Mouse (Mus musculus): ENCODE results near the gene Olfr484. TPM values are rescaled to one million over a fixed set of nuclear protein-coding genes. Genes with fewer than 3 reads are reported as not detected.
"Not testable (repeated sequence)": the region's sequence is repeated elsewhere in the genome, so short reads cannot be mapped to it uniquely, and the experiment has no call there.

Gene Olfr484
- not detected for total RNA-seq (2021)
- long read RNA-seq, experiment 1 = 0 reads
- long read RNA-seq, experiment 2 = 0 reads

- intact Hi-C loops (cut with DNase I) = no loop called here
- DNase-seq = no peak
Measured at GRCm38 (mm10) chr7:108127349-108127748, at the start of gene Olfr484. Olfr484 (minus strand) TSS chr7:108127449.

- DNase-seq; intact Hi-C loops (cut with DNase I): not testable (repeated sequence)
Measured at GRCm38 (mm10) chr7:108172642-108173041, 45.4 kb upstream of the Olfr484 start, which contains the start of gene Olfr486. Olfr486 (minus strand) TSS chr7:108172742.

GRCm38 (mm10) chr7:108159771-108160170 lies 32.5 kb upstream of the Olfr484 start, which contains the start of gene Olfr485:
Olfr485 (minus strand) TSS chr7:108159871.
- intact Hi-C loops (cut with DNase I) = no loop called here
- DNase-seq = no peak

DNA sequence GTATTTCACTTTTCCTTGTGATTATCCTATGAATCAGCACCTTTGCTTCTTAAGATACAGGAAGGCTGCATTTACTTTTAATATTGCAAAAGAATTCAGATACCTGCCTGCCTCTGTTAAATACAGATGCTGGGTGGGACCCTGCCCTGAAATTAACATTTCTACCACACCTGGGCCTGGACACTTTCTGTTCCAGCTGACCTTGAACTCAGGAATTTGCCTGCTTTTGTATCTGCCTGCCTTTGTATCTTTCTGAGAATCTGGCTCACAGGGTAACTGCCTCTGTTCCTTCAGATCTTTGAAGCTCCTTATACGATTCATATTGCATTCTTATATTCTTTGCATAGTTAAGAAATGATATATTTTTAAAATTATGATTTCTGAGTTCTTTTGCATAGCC lies 5.8 kb downstream of the Olfr484 start:
- intact Hi-C loops (cut with DNase I) = no loop called here
- DNase-seq = no peak

GRCm38 (mm10) chr7:108120681-108121080 lies 6.6 kb downstream of the Olfr484 start:
- DNase-seq = no peak
- intact Hi-C loops (cut with DNase I) = no loop called here

- intact Hi-C loops (cut with DNase I) = no loop called here
Measured at GRCm38 (mm10) chr7:108100549-108100948, 26.7 kb downstream of the Olfr484 start, which contains the start of gene Olfr483. Olfr483 (plus strand) TSS chr7:108100849.

GRCm38 (mm10) chr7:108097486-108097885 lies 29.8 kb downstream of the Olfr484 start, which contains the start of gene Olfr482:
Olfr482 (minus strand) TSS chr7:108097586.
- DNase-seq = no peak
- intact Hi-C loops (cut with DNase I) = no loop called here

More at GRCm38 (mm10) chr7:108100549-108100948, 26.7 kb downstream of the Olfr484 start, which contains the start of gene Olfr483:
- no peak for DNase-seq

DNA sequence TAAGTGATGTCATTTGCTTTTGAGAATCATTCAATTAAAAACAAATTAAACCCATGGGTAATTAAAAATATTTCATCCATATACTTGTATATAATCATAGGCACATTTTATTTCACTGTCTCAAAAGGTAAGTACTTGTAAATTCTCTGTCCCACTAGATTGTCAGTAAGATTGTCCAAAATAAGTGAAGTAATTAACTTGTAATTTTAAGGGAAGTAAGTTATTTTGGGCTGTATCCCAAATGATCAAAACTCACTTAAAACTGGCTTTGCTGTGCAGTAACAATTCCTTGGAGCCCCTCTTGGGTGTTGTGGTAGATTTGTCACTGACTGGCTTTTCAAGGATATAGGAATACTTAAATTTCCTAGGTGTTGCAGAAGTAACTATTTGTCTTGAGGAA lies 47.7 kb downstream of the Olfr484 start, which contains the start of gene Olfr481:
Gene Olfr481 (plus strand): TSS at position 301 of the 400 bp plus-strand sequence.
- intact Hi-C loops (cut with DNase I) = no loop called here
- DNase-seq = no peak

Other genes with a start within 250 kb of the Olfr484 start
- not detected for gene Olfr472, start 229.5 kb downstream of the Olfr484 start, total RNA-seq (2021)
- not detected for gene Olfr473, start 197.0 kb downstream of the Olfr484 start, total RNA-seq (2021)
- gene Olfr474, start 172.8 kb downstream of the Olfr484 start, total RNA-seq (2021) = not detected
- gene Olfr476, start 162.6 kb downstream of the Olfr484 start, total RNA-seq (2021) = not detected
- gene Olfr477, start 140.8 kb downstream of the Olfr484 start, total RNA-seq (2021) = not detected
- not detected for gene Olfr478, start 93.5 kb downstream of the Olfr484 start, total RNA-seq (2021)
- gene Olfr479, start 76.8 kb downstream of the Olfr484 start, total RNA-seq (2021) = not detected
- gene Olfr480, start 60.1 kb downstream of the Olfr484 start, total RNA-seq (2021) = not detected
- gene Olfr481, start 47.6 kb downstream of the Olfr484 start, total RNA-seq (2021) = not detected
- under 1 TPM; 0.59 to 0.81 TPM for gene Olfr482, start 29.9 kb downstream of the Olfr484 start, total RNA-seq (2021)
- gene Olfr483, start 26.6 kb downstream of the Olfr484 start, total RNA-seq (2021) = not detected
- not detected for gene Olfr485, start 32.4 kb upstream of the Olfr484 start, total RNA-seq (2021)
- not detected for gene Olfr486, start 45.3 kb upstream of the Olfr484 start, total RNA-seq (2021)
- gene Olfr487, start 87.2 kb upstream of the Olfr484 start, total RNA-seq (2021) = not detected
- gene Olfr488, start 130.9 kb upstream of the Olfr484 start, total RNA-seq (2021) = not detected
- gene Olfr490, start 161.5 kb upstream of the Olfr484 start, total RNA-seq (2021) = not detected
- not detected for gene Olfr491, start 186.0 kb upstream of the Olfr484 start, total RNA-seq (2021)
- gene Olfr492, start 196.2 kb upstream of the Olfr484 start, total RNA-seq (2021) = not detected
- not detected for gene Olfr493, start 219.5 kb upstream of the Olfr484 start, total RNA-seq (2021)
- gene Olfr494, start 237.9 kb upstream of the Olfr484 start, total RNA-seq (2021) = not detected